Mouse (Mus musculus): ENCODE results near the gene Siglecg. TPM values are rescaled to one million over a fixed set of nuclear protein-coding genes. Genes with fewer than 3 reads are reported as not detected.
"Not testable (repeated sequence)": the region's sequence is repeated elsewhere in the genome, so short reads cannot be mapped to it uniquely, and the experiment has no call there.

The Siglecg gene
- polyA plus RNA-seq (2012; ENCODE audit: insufficient read depth, insufficient read length, missing spikeins) = not detected in 2 replicates

DNA sequence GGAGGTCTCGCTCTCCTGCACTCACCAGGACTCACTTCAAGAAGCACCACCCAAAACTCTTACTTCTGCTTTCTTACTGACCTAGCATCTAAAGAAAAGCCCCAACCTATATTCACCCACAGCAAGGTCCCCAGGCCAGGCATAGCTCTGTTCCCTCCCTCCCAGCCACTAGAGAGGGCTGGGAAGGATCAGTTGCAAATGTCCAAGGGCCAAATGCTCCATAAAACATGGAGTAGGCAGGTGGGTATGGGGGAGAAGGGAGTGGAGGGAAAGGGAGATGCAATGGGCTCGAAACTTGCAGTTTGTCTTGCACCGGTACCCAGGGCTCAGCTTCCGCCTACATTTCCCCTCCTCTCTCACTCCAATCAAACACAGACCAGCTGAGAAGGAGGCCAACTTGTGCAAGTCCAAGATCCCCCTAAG is at the start of gene Siglecg:
Siglecg (plus strand) TSS at position 74 of the 423 bp plus-strand sequence.
- no peak within 1 kb of the TSS for H3K4me3 ChIP-seq (ENCODE audit: insufficient read depth, low read length)
- TF ChIP-seq POLR2A (IDR thresholded peaks at IDR 0.05; ENCODE audit: borderline replicate concordance, low read depth, low read length) = no peak
- no peak for TF ChIP-seq CTCF (IDR thresholded peaks at IDR 0.05; ENCODE audit: low read depth, low read length)
- no peak within 1 kb of the TSS for H3K27ac ChIP-seq (ENCODE audit: insufficient read depth, low read depth, low read length)

DNA sequence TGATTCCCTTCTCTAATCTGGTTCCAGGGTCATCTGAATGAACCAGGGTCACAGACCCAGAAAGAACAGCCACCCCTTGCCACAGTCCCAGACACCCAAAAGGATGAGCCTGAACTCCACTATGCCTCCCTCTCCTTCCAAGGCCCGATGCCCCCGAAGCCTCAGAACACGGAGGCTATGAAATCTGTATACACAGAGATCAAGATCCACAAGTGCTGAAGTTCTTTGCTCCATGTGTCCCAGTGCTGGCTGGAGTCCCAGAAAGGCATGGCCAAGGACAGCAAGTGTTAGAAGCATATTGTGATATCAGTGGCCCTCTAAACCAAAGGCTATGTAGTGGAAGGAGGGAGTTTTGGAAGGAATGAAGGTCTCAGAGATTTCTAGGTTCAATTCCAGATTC is 49.4 kb upstream of the Siglecg start:
- no peak overlapping the region for H3K4me3 ChIP-seq (ENCODE audit: insufficient read depth, low read length)
- peaks cover 26% of the 10 kb centered on the region for H3K4me1 ChIP-seq (ENCODE audit: control insufficient read depth, insufficient read depth, low read length)
- H3K27ac ChIP-seq (ENCODE audit: insufficient read depth, low read depth, low read length) = no peak overlapping the region
- TF ChIP-seq POLR2A (IDR thresholded peaks at IDR 0.05; ENCODE audit: borderline replicate concordance, low read depth, low read length) (no peak), CTCF (IDR thresholded peaks at IDR 0.05; ENCODE audit: low read depth, low read length) (no peak)

More for the DNA sequence above, at the start of gene Siglecg:
- no peaks in the 10 kb centered on the region; the same call in 1 of the 2 replicates for H3K4me1 ChIP-seq (ENCODE audit: control insufficient read depth, insufficient read depth, low read length)

DNA sequence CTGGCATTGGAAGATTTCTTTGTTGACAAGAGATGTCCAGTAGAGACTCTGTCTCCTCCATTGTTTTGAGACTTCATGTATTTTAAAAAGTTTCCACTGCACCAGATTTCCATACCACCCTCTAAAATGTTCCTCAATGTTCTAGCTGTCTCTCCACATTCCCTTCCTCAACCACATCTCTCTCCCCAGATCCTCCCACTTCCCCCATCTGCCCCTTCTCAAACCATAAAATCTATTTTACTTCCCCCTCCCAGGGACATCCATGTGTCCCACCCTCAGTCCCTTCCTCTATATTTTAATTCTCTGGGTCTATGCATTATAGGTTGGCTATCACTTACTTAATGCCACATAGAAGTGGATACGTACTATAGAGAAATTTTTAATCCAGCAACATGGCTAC is 46.6 kb upstream of the Siglecg start:
- H3K4me3 ChIP-seq (ENCODE audit: insufficient read depth, low read length) = no peak overlapping the region
- peaks cover 9% of the 10 kb centered on the region for H3K4me1 ChIP-seq (ENCODE audit: control insufficient read depth, insufficient read depth, low read length)
- TF ChIP-seq POLR2A (IDR thresholded peaks at IDR 0.05; ENCODE audit: borderline replicate concordance, low read depth, low read length) (no peak), CTCF (IDR thresholded peaks at IDR 0.05; ENCODE audit: low read depth, low read length) (no peak)
- H3K27ac ChIP-seq (ENCODE audit: insufficient read depth, low read depth, low read length) = no peak overlapping the region

DNA sequence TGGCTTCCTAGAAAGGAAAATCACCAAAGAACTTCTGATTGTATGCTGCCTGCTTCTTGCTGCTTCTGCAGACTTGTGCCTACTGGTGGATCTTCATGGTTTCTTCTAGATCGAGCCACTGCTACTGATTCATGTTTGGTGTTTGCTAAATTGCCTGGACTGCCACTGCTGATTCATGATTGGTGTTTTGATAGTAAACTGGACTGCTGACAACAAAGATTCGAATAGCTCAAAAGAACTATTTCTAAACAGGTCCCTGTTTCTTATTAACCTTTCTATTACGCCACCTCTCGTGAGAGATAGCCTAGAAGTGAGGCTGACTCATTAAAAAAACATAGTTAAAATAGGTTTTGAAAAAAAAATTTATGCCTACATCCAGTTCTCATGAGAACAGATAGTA is 46.0 kb upstream of the Siglecg start:
- TF ChIP-seq POLR2A (IDR thresholded peaks at IDR 0.05; ENCODE audit: borderline replicate concordance, low read depth, low read length) (no peak), CTCF (IDR thresholded peaks at IDR 0.05; ENCODE audit: low read depth, low read length) (no peak)
- Histone ChIP-seq H3K4me1 (ENCODE audit: control insufficient read depth, insufficient read depth, low read length) (peaks cover 9% of the 10 kb centered on the region), H3K4me3 (ENCODE audit: insufficient read depth, low read length) (no peak overlapping the region), H3K27ac (ENCODE audit: insufficient read depth, low read depth, low read length) (no peak overlapping the region)

DNA sequence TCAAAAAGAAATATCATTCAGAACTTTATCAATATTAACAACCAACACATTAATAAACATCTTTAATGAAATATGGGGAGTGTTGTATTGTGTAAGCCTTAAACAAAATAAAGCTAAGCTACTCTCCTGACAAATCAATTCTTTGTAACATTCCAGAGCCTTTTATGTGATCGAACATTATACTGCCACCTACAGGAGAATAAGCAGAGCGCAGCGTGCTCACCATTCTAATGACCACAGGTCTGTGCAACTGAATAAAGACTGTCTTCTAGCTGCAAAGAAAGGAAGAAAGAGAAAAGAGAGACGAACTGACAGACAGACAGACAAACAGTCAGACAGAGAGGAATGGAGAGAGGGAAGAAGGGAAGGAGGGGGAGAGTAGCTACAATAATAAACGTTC is 29.8 kb upstream of the Siglecg start:
- TF ChIP-seq POLR2A (IDR thresholded peaks at IDR 0.05; ENCODE audit: borderline replicate concordance, low read depth, low read length) = no peak
- TF ChIP-seq CTCF (IDR thresholded peaks at IDR 0.05; ENCODE audit: low read depth, low read length) = no peak
- Histone ChIP-seq H3K4me1 (ENCODE audit: control insufficient read depth, insufficient read depth, low read length) (peaks cover 2% of the 10 kb centered on the region; the same call in 1 of the 2 replicates), H3K27ac (ENCODE audit: insufficient read depth, low read depth, low read length) (no peak overlapping the region)

DNA sequence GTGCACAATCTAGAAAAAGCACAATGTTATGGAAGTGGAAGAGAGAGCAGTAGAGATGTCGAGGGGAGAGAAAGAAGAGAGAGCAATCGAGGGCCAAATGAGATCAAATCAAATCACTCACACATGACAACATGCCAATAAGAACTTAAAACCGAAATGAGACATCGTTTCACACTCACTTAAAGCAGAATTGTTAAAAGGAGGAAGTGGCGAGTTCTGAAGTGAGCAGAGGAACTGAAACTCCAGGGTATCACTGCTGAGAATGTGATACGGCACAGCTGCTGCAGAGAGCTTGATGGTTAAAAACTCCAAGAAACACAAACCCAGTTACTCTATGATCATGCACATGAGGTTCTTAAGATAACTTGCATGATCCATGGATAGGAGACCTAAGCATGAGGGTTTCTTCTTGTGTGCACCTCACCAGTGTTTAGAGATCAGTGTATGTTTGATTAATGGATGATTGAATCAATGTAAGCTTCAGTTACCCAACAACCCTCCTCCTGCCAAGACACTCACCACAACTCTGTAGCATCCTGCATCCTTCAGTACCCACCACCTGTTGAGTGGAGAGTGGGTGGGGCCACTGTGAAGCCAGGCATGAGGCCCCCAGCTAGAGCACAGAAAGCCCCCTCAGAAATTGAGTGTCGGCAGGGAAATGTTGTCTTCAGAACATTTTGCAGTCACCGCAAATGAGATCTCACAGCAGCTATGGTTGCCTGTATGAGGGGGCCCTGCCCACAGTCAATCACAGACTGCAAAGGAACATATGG is 15.5 kb upstream of the Siglecg start:
- TF ChIP-seq CTCF (IDR thresholded peaks at IDR 0.05; ENCODE audit: low read depth, low read length) = no peak
- TF ChIP-seq POLR2A (IDR thresholded peaks at IDR 0.05; ENCODE audit: borderline replicate concordance, low read depth, low read length) = no peak
- Histone ChIP-seq H3K4me3 (ENCODE audit: insufficient read depth, low read length) (no peak overlapping the region), H3K27ac (ENCODE audit: insufficient read depth, low read depth, low read length) (peak overlapping the region; percentile 35; the same call in 1 of the 2 replicates), H3K4me1 (ENCODE audit: control insufficient read depth, insufficient read depth, low read length) (peaks cover 30% of the 10 kb centered on the region)

More for the DNA sequence above, 29.8 kb upstream of the Siglecg start:
- H3K4me3 ChIP-seq (ENCODE audit: insufficient read depth, low read length) = no peak overlapping the region

DNA sequence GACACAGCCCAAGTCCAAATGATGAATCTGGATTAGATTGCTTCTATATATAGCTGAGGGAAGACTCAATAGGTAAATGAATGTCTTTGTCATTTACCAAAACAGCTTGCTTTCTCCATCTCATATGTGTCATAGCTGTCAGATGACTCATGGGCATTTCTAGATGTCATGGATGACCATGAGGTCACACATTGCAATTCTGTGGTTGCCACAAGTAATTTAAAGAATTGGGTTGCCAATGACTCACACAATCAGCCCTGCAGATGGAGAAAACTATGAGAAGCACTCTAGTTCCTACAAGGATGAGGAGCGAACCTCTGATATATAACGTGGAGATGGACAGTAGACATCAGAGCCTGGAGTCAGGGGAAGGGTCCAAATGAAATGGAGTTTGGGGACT is 8.5 kb upstream of the Siglecg start:
- no peak for TF ChIP-seq CTCF (IDR thresholded peaks at IDR 0.05; ENCODE audit: low read depth, low read length)
- H3K4me1 ChIP-seq (ENCODE audit: control insufficient read depth, insufficient read depth, low read length) = peaks cover 42% of the 10 kb centered on the region
- no peak overlapping the region for H3K4me3 ChIP-seq (ENCODE audit: insufficient read depth, low read length)
- H3K27ac ChIP-seq (ENCODE audit: insufficient read depth, low read depth, low read length) = peak overlapping the region; percentile 5; the same call in 1 of the 2 replicates

DNA sequence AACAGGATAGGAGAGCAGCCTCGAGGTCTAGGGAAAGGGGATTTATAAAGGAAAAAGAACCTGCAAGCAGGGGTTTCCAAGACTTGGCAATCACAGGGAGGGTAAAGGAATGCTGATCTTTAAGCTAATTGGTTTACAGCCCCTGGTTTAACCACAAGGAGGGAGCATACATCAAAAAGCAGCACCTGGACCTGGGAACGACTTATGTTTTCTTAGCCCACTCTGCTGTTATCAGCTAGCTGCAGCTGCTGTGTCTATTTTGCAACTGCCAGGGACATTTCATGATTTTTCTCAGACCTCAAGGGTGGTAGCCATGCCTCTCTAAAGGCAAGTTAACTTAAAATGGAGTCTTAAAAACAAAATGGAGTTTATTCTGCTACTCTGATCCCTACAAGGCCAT is 5.3 kb upstream of the Siglecg start:
- H3K4me3 ChIP-seq (ENCODE audit: insufficient read depth, low read length) = no peak overlapping the region
- TF ChIP-seq POLR2A (IDR thresholded peaks at IDR 0.05; ENCODE audit: borderline replicate concordance, low read depth, low read length) (no peak), CTCF (IDR thresholded peaks at IDR 0.05; ENCODE audit: low read depth, low read length) (no peak)
- no peak overlapping the region for H3K27ac ChIP-seq (ENCODE audit: insufficient read depth, low read depth, low read length)
- H3K4me1 ChIP-seq (ENCODE audit: control insufficient read depth, insufficient read depth, low read length) = peaks cover 27% of the 10 kb centered on the region

DNA sequence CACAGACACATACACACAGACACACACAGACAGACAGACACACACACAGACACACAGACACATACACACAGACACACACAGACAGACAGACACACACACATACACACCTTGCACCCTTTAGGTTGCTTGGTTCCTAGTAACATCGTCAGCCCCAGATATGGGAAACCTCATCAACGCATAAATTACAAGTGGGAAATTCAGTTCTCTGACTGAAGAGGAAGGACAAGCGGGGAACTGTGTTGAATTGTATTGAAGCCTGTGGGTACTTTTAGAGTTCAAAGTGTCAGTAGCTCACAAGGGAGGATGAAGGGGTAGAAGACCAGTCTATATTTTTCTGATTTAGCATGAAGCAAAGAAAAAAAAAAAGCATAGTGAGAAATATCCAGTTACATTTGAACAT is 431 bp upstream of the Siglecg start:
- Histone ChIP-seq H3K27ac (ENCODE audit: insufficient read depth, low read depth, low read length) (no peak overlapping the region), H3K4me3 (ENCODE audit: insufficient read depth, low read length) (no peak overlapping the region), H3K4me1 (ENCODE audit: control insufficient read depth, insufficient read depth, low read length) (no peaks in the 10 kb centered on the region; the same call in 1 of the 2 replicates)
- TF ChIP-seq POLR2A (IDR thresholded peaks at IDR 0.05; ENCODE audit: borderline replicate concordance, low read depth, low read length) (no peak), CTCF (IDR thresholded peaks at IDR 0.05; ENCODE audit: low read depth, low read length) (no peak)

DNA sequence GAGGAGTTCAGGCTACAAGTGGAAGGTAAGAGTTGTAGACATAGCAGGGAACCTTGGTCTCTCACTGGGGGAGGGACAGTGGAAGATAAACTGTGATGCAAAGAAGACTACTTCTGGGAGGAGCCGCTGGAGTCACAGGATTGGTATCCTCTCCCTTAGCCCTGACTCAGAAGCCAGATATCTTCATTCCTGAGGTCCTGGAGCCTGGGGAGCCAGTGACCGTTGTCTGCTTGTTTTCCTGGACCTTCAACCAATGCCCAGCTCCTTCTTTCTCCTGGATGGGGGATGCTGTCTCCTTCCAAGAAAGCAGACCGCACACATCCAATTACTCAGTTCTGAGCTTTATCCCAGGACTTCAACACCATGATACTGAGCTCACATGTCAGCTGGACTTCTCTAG is 1.1 kb downstream of the Siglecg start:
- TF ChIP-seq CTCF (IDR thresholded peaks at IDR 0.05; ENCODE audit: low read depth, low read length) = no peak
- TF ChIP-seq POLR2A (IDR thresholded peaks at IDR 0.05; ENCODE audit: borderline replicate concordance, low read depth, low read length) = no peak
- H3K4me3 ChIP-seq (ENCODE audit: insufficient read depth, low read length) = no peak overlapping the region
- H3K4me1 ChIP-seq (ENCODE audit: control insufficient read depth, insufficient read depth, low read length) = no peaks in the 10 kb centered on the region; the same call in 1 of the 2 replicates
- H3K27ac ChIP-seq (ENCODE audit: insufficient read depth, low read depth, low read length) = no peak overlapping the region

DNA sequence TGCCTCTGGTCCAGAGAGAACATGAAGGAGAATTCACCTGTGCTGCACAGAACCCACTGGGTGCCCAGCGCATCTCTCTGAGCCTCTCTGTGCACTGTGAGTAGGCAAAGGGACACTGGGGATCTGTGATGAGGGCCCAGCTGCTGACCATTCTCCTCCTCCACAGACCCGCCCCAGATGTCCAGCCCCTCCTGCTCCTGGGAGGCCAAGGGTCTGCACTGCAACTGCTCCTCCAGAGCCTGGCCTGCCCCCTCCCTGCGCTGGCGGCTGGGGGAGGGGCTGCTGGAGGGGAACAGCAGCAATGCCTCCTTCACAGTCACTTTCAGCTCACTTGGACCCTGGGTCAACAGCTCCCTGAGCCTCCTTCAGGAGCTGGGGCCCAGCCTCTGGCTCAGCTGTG is 3.7 kb downstream of the Siglecg start:
- H3K27ac ChIP-seq (ENCODE audit: insufficient read depth, low read depth, low read length); H3K4me1 ChIP-seq (ENCODE audit: control insufficient read depth, insufficient read depth, low read length); H3K4me3 ChIP-seq (ENCODE audit: insufficient read depth, low read length): not testable (repeated sequence)
